Mouse (Mus musculus) spleen, postnatal 10 days (tissue): ENCODE data around the gene Pdzd2.
A peak's percentile ranks its signal among the peaks of the same experiment; 100 is the strongest.

ENCODE experiments used
- DNase-seq, 2 experiments: peaks; one replicate each; pipeline ENCODE4 v3.0.0; 2021 to 2022; ENCODE audit warnings: low spot score in 2 of 2

Gene Pdzd2

GRCm38 (mm10) chr15:12481261-12481660 is 258.5 kb downstream of the Pdzd2 start:
- DNase-seq: no peak

- no peak for DNase-seq
Measured at GRCm38 (mm10) chr15:12480369-12480768, 259.4 kb downstream of the Pdzd2 start.

GRCm38 (mm10) chr15:12479326-12479725 is 260.4 kb downstream of the Pdzd2 start:
- peak in 1 of 2 experiments; percentile 37 for DNase-seq

GRCm38 (mm10) chr15:12473596-12473995 is 266.1 kb downstream of the Pdzd2 start:
- DNase-seq: no peak

GRCm38 (mm10) chr15:12472646-12473045 is 267.1 kb downstream of the Pdzd2 start:
- no peak for DNase-seq

- no peak for DNase-seq
Measured at GRCm38 (mm10) chr15:12470900-12471838, 268.6 kb downstream of the Pdzd2 start.

- no peak for DNase-seq
Measured at GRCm38 (mm10) chr15:12468625-12469024, 271.1 kb downstream of the Pdzd2 start.

GRCm38 (mm10) chr15:12465748-12466147 is 274.0 kb downstream of the Pdzd2 start:
- DNase-seq: no peak

- no peak for DNase-seq
Measured at GRCm38 (mm10) chr15:12456808-12457207, 282.9 kb downstream of the Pdzd2 start.

- DNase-seq: no peak
Measured at GRCm38 (mm10) chr15:12453343-12453742, 286.4 kb downstream of the Pdzd2 start.

- DNase-seq: no peak
Measured at GRCm38 (mm10) chr15:12452141-12452995, 287.4 kb downstream of the Pdzd2 start.

- no peak for DNase-seq
Measured at GRCm38 (mm10) chr15:12451448-12451847, 288.3 kb downstream of the Pdzd2 start.

- DNase-seq: no peak
Measured at GRCm38 (mm10) chr15:12450790-12451189, 288.9 kb downstream of the Pdzd2 start.

GRCm38 (mm10) chr15:12449321-12449720 is 290.4 kb downstream of the Pdzd2 start:
- no peak for DNase-seq

GRCm38 (mm10) chr15:12447021-12447434 is 292.7 kb downstream of the Pdzd2 start:
- no peak for DNase-seq

GRCm38 (mm10) chr15:12444551-12444950 is 295.2 kb downstream of the Pdzd2 start:
- DNase-seq: no peak

GRCm38 (mm10) chr15:12439351-12439751 is 300.4 kb downstream of the Pdzd2 start:
- DNase-seq: no peak

GRCm38 (mm10) chr15:12438691-12439090 is 301.0 kb downstream of the Pdzd2 start:
- DNase-seq: no peak

GRCm38 (mm10) chr15:12438081-12438480 is 301.6 kb downstream of the Pdzd2 start:
- DNase-seq: no peak

- DNase-seq: peak in 1 of 2 experiments; percentile 33
Measured at GRCm38 (mm10) chr15:12435910-12436309, 303.8 kb downstream of the Pdzd2 start.

- DNase-seq: no peak
Measured at GRCm38 (mm10) chr15:12433893-12434599, 305.7 kb downstream of the Pdzd2 start.

- no peak for DNase-seq
Measured at GRCm38 (mm10) chr15:12432879-12433278, 306.8 kb downstream of the Pdzd2 start.
